ENCODE assay signal across 39 mouse cellular contexts in genomic region chr4:123326087-123326486, GRCm38 (mm10). TPM values are rescaled to one million over a fixed set of nuclear protein-coding genes. Genes with fewer than 3 reads are reported as not detected.
DNase-seq lines count a peak whose midpoint lies in the region; TF ChIP-seq lines count a peak whose summit lies in the region.
"Had no signal": no experiment of that assay in that cellular context is flagged by ENCODE, and none has a peak within 500 bp of the region (broad histone marks: within the 10 kb centered on the region; RNA-seq: fewer than 3 reads in every experiment).

No protein-coding gene starts in this region.

- H3K27ac ChIP-seq in cerebellum, adult 2 months (ENCODE audit: insufficient read depth, low read length), result no peak overlapping the region
- H3K27ac ChIP-seq: forebrain, embryonic 13.5 days; gastrocnemius, adult 2 months; hindbrain, embryonic 10.5 days; hindbrain, embryonic 15.5 days; left cerebral cortex, adult 2 months; limb, embryonic 12.5 days; midbrain, embryonic 10.5 days; midbrain, embryonic 15.5 days had no signal

- H3K79me2 ChIP-seq in myocyte (ENCODE audit: control insufficient read depth, insufficient read depth), result no peaks in the 10 kb centered on the region

- peak; percentile 21 to 31 for DNase-seq in cerebellum, postnatal 14 days
- no peak for DNase-seq in cerebellum, adult 2 months
- DNase-seq in heart, postnatal 4 days, result peak; percentile 42
- no peak for DNase-seq in heart, postnatal 25 days (ENCODE audit: low spot score)
- DNase-seq in brain, embryonic 14.5 days (ENCODE audit: low read depth), result peak; percentile 27
- no peak for DNase-seq in frontal cortex, postnatal 10 days (ENCODE audit: low spot score in 2 of 2)
- DNase-seq: adrenal gland, adult 2 months; cerebellum, adult 11-12 months; cerebellum, postnatal 36 days; gastrocnemius, adult 2 months; gastrocnemius, postnatal 36 days; kidney, adult 11 months; kidney, postnatal 14 days; layer of hippocampus, adult 9-11 months; lung, postnatal 10 days; retina, postnatal 1 day; right cerebral cortex, postnatal 14 days; thymus, postnatal 14 days had no signal

- H3K27me3 ChIP-seq in cerebellum, adult 2 months (ENCODE audit: control insufficient read depth, insufficient read depth, low read length), result no peaks in the 10 kb centered on the region
- peaks cover 8% of the 10 kb centered on the region for H3K27me3 ChIP-seq in myocyte (ENCODE audit: control insufficient read depth, insufficient read depth, insufficient read length)

- H3ac ChIP-seq in myocyte (ENCODE audit: control insufficient read depth, insufficient read length), result no peak overlapping the region

- H3K4me2 ChIP-seq in myocyte (ENCODE audit: low read depth), result peak overlapping the region; percentile 1
- H3K4me2 ChIP-seq: forebrain, embryonic 13.5 days; hindbrain, embryonic 15.5 days; limb, embryonic 12.5 days; liver, embryonic 11.5 days; midbrain, embryonic 15.5 days had no signal

- no peak for TF ChIP-seq POLR2A in cerebellum, adult 2 months (IDR thresholded peaks at IDR 0.05; ENCODE audit: borderline replicate concordance, insufficient read depth, low read length)
- TF ChIP-seq POLR2A in brain, embryonic 14.5 days (IDR thresholded peaks at IDR 0.05; ENCODE audit: borderline replicate concordance, extremely low read depth, insufficient read depth, insufficient read length, poor library complexity, severe bottlenecking), result no peak
- TF ChIP-seq POLR2A in myocyte (IDR thresholded peaks at IDR 0.05; ENCODE audit: insufficient read length, low read depth), result no peak

- intact Hi-C loops in heart, postnatal 25 days (cut with DNase I), result no loop called here

- peaks cover 4% of the 10 kb centered on the region; the same call in 1 of the 2 replicates for H3K4me1 ChIP-seq in cerebellum, adult 2 months (ENCODE audit: control insufficient read depth, insufficient read depth, low read length)
- H3K4me1 ChIP-seq: forebrain, embryonic 13.5 days; hindbrain, embryonic 15.5 days; midbrain, embryonic 15.5 days had no signal

- no peak for TF ChIP-seq CTCF in cerebellum, adult 2 months (IDR thresholded peaks at IDR 0.05; ENCODE audit: borderline replicate concordance, insufficient read depth, low read depth, low read length)
- TF ChIP-seq CTCF in brain, embryonic 14.5 days (IDR thresholded peaks at IDR 0.05; ENCODE audit: borderline replicate concordance, extremely low read depth, insufficient read depth, insufficient read length), result no peak

- 62% methylated on average over 3 of the region's 3 CpGs for WGBS in cerebellum, adult 2 months

- no peak overlapping the region for H3K4me3 ChIP-seq in cerebellum, adult 2 months (replicated peaks; ENCODE audit: insufficient read depth, low read depth, low read length)
- no peak overlapping the region for H3K4me3 ChIP-seq in myocyte
- H3K4me3 ChIP-seq: forebrain, embryonic 13.5 days; gastrocnemius, adult 2 months; hindbrain, embryonic 10.5 days; hindbrain, embryonic 15.5 days; left cerebral cortex, adult 2 months; limb, embryonic 12.5 days; midbrain, embryonic 10.5 days; midbrain, embryonic 15.5 days had no signal

- H3K36me3 ChIP-seq in myocyte (ENCODE audit: control insufficient read depth, insufficient read depth), result no peaks in the 10 kb centered on the region
- H3K36me3 ChIP-seq: hindbrain, embryonic 10.5 days; hindbrain, embryonic 15.5 days; limb, embryonic 12.5 days; midbrain, embryonic 10.5 days; midbrain, embryonic 15.5 days had no signal

TF ChIP-seq in myocyte, 11 proteins besides CTCF, POLR2A, EP300 and RAD21:
- TF ChIP-seq USF1 (IDR thresholded peaks at IDR 0.05; ENCODE audit: low read depth) (no peak), MYOD1 (IDR thresholded peaks at IDR 0.05; ENCODE audit: control insufficient read depth in 1 of 3, insufficient read length in 2 of 3, low read depth in 2 of 3) (no peak), REST (IDR thresholded peaks at IDR 0.05; ENCODE audit: insufficient read depth, insufficient read length) (no peak), TCF12 (IDR thresholded peaks at IDR 0.05; ENCODE audit: insufficient read depth, poor library complexity, severe bottlenecking) (no peak), MAX (IDR thresholded peaks at IDR 0.05; ENCODE audit: low read depth) (no peak), CEBPB (IDR thresholded peaks at IDR 0.05; ENCODE audit: insufficient read depth, poor library complexity, severe bottlenecking) (no peak), SRF (IDR thresholded peaks at IDR 0.05; ENCODE audit: control insufficient read depth, insufficient read length, low read depth) (no peak), E2F4 (IDR thresholded peaks at IDR 0.05; ENCODE audit: insufficient read depth) (no peak), POLR2AphosphoS2 (IDR thresholded peaks at IDR 0.05; ENCODE audit: insufficient read length, low read depth) (no peak), TCF3 (IDR thresholded peaks at IDR 0.05; ENCODE audit: insufficient read length, low read depth) (no peak)

RNA-seq across cellular contexts. Expression of gene Oxct2a, which starts 2.7 kb away (rescaled TPM):
- not detected in 2 replicates for polyA plus RNA-seq in cerebellum, adult 2 months (2012; rRNA removed)
- not detected for total RNA-seq in heart, postnatal 4 days (2021)
- total RNA-seq in heart, postnatal 25 days (2021), result not detected
- 0.04 and 0.09 TPM in 2 replicates for polyA plus RNA-seq in brain, embryonic 14.5 days (2012; rRNA removed)
- 0.04 TPM for polyA plus RNA-seq in myocyte (2012; fragmentation: generic; extraction: Trizol)
- total RNA-seq: adrenal gland, adult 2 months; heart, adult 8-10 months; left cerebral cortex, adult 2 months; left cerebral cortex, postnatal 25 days; neutrophil, adult 5-6 weeks had no signal
- polyA plus RNA-seq: adrenal gland, adult 2 months; embryonic facial prominence, embryonic 11.5 days; forebrain, embryonic 13.5 days; frontal cortex, adult 2 months; heart, embryonic 16.5 days; hindbrain, embryonic 10.5 days; hindbrain, embryonic 15.5 days; inflammation-experienced regulatory T-cells, adult 6 months; kidney, embryonic 14.5 days; limb, embryonic 12.5 days; liver, embryonic 16.5 days; midbrain, embryonic 10.5 days; neural tube, embryonic 11.5 days; stomach, embryonic 14.5 days; urinary bladder, adult 2 months had no signal

RNA-seq across cellular contexts. Expression of gene Bmp8a, which starts 17.0 kb away (rescaled TPM):
- polyA plus RNA-seq in cerebellum, adult 2 months (2012; rRNA removed), result 0.21 and 0.41 TPM in 2 replicates
- total RNA-seq in heart, postnatal 4 days (2021), result under 1 TPM in 1 of 2 experiments, not detected in 1; 0.14 TPM
- under 1 TPM in 1 of 2 experiments, not detected in 1; 0.18 TPM for total RNA-seq in heart, postnatal 25 days (2021)
- polyA plus RNA-seq in brain, embryonic 14.5 days (2012; rRNA removed), result 0.15 and 0.25 TPM in 2 replicates
- polyA plus RNA-seq in myocyte (2012; fragmentation: generic; extraction: Trizol), result 1.2 TPM
- total RNA-seq: heart, adult 8-10 months; neutrophil, adult 5-6 weeks had no signal
- polyA plus RNA-seq: forebrain, embryonic 13.5 days; inflammation-experienced regulatory T-cells, adult 6 months; midbrain, embryonic 15.5 days; stomach, embryonic 14.5 days had no signal

Comparison
In these comparisons a context has a peak if more than half of its experiments do, and no peak if none do; other contexts are left out.
1. DNase-seq: peak in cerebellum, postnatal 14 days (2 of 2), heart, postnatal 4 days (single experiment) and brain, embryonic 14.5 days (single experiment); none in cerebellum, adult 2 months (0 of 2), heart, postnatal 25 days (single experiment) and frontal cortex, postnatal 10 days (0 of 2).